Mouse (Mus musculus) embryo, embryonic 11.5 days (tissue): ENCODE results near the gene Mtcl1.
"Not testable (repeated sequence)": the region's sequence is repeated elsewhere in the genome, so short reads cannot be mapped to it uniquely, and the experiment has no call there.

Experiments used
- DNase-seq: peaks from one replicate; pipeline ENCODE4 v3.0.0-alpha.2; 2012; ENCODE audit warnings: low read depth, low spot score

The Mtcl1 gene

DNA sequence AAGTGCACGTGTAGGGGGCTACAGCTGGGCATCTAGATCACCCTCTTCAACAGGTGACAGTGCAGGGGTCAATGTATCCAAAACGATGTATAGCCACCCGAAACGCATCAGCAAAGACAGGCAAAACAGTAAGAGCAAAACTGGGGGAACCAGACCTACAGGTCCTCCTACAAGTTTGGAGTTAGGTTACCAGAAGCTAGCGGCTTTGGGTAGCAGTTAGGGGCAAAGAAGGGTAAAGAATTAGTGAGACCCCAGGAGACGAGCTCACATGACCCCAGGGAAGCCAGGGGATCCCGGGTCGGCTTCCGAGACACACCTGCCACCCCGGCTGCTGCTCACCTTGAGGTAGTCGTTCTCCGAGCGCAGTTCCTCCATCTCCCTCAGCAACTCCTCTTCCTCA lies 1.6 kb downstream of the Mtcl1 start:
- DNase-seq: no peak

DNA sequence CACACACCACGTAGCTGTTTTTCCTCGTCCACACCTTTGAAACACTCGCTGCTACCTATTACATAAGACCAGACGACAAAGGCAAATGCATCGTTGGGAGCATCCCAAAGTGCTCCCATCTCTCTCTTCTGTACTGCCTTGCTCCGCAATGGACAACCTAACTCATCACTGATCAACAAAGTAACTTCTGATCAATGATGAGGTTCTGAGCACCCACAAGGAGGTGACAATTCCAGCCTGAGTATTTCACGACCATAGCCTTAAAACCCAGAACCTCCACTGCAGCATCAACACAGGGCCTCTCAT lies 2.6 kb downstream of the Mtcl1 start:
- DNase-seq: no peak

GRCm38 (mm10) chr17:66446196-66447006 lies 3.1 kb downstream of the Mtcl1 start:
- DNase-seq: no peak

- DNase-seq: no peak
Measured at GRCm38 (mm10) chr17:66444059-66444700, 5.4 kb downstream of the Mtcl1 start.

- no peak for DNase-seq
Measured at GRCm38 (mm10) chr17:66439888-66440287, 9.7 kb downstream of the Mtcl1 start.

- DNase-seq: no peak
Measured at GRCm38 (mm10) chr17:66439051-66439753, 10.3 kb downstream of the Mtcl1 start.

GRCm38 (mm10) chr17:66438137-66438536 lies 11.4 kb downstream of the Mtcl1 start:
- no peak for DNase-seq

- DNase-seq: no peak
Measured at GRCm38 (mm10) chr17:66436811-66437210, 12.7 kb downstream of the Mtcl1 start.

DNA sequence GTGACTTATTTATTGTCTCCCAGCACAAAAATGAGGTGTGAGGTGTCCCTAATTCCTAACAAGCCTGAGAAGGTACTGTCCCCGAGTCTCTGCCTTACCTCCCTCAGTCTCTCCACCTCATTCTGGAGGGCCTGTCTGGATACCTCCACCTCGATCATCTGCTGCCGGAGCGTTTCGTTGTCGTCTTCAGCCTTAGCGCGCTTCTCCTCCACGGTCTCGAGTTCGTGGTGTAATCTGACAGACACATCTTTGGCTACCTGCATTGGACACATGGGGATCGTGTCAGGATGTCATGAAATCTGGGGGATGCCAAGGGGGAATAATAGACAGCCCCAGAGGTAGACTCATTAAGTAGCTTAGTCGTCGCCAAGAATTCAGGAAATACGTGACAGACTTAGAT lies 13.6 kb downstream of the Mtcl1 start:
- DNase-seq: no peak

- DNase-seq: no peak
Measured at GRCm38 (mm10) chr17:66435007-66435406, 14.5 kb downstream of the Mtcl1 start.

- no peak for DNase-seq
Measured at GRCm38 (mm10) chr17:66434566-66434965, 15.0 kb downstream of the Mtcl1 start.

- not testable (repeated sequence) for DNase-seq
Measured at GRCm38 (mm10) chr17:66424601-66425000, 24.9 kb downstream of the Mtcl1 start.

DNA sequence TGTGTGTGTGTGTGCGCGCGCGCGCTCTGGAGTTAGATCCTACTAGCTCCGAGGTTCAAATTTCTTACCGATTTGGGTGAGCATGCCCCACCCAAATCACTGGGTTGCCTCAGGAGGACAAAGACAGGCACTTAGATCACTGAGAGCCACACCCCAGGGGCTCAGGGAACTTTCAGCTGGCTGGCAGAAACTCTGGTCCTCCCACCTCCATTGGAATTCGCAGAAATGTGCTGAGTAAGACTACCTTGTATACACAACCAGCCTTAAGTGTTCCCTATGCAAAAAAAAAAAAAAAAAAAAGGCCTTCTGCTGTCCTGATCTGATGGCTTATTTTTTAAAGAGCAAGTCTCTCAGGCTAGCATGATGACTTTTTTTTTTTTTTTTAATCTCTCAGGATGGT lies 30.1 kb downstream of the Mtcl1 start:
- DNase-seq: no peak

GRCm38 (mm10) chr17:66417748-66418147 lies 31.8 kb downstream of the Mtcl1 start:
- no peak for DNase-seq

- DNase-seq: no peak
Measured at GRCm38 (mm10) chr17:66417329-66417728, 32.2 kb downstream of the Mtcl1 start.

DNA sequence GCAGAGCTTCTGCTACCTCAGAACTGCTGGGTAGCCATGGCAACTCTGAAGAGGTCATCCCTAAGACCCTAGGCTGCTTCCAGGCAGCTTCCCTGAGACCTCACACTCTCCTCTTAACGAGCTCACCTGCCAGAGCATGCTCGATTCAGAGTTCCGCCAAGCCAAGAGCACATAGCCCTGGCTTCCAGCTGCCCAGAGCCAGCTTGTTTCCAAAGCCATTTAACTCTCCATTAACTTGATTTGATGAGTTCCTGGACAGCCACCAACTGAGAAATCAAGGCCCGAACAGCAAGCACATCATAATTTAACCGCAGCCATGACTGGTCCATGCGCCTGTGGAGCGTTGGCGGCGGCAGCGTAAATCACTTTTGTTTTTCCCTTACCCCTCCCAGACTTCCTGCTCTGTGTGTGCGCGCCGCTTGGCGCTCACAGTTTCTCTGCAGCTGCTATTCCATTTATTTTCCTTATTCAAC lies 32.7 kb downstream of the Mtcl1 start:
- peak; percentile 68 for DNase-seq

GRCm38 (mm10) chr17:66416436-66416835 lies 33.1 kb downstream of the Mtcl1 start:
- DNase-seq: no peak

DNA sequence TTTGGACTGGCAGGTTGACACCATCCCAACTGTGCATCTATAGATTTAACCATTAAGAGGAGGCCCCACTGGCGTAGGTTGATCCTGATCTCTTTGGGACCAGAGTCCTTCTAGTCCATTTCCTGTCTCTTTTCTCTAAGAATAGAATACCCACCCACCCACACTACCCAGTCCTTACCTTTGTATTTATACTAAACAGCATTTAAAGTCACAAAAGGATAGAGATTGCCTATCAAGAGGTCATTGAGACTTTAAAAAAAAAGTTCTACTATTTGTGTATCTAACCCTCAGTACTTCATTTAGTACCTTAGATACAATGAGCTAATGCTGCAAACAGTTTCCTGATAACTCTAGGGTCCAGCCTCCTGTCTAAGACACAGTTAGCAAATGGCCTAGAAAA lies 35.2 kb downstream of the Mtcl1 start:
- no peak for DNase-seq

GRCm38 (mm10) chr17:66412155-66412970 lies 37.2 kb downstream of the Mtcl1 start:
- DNase-seq: no peak

DNA sequence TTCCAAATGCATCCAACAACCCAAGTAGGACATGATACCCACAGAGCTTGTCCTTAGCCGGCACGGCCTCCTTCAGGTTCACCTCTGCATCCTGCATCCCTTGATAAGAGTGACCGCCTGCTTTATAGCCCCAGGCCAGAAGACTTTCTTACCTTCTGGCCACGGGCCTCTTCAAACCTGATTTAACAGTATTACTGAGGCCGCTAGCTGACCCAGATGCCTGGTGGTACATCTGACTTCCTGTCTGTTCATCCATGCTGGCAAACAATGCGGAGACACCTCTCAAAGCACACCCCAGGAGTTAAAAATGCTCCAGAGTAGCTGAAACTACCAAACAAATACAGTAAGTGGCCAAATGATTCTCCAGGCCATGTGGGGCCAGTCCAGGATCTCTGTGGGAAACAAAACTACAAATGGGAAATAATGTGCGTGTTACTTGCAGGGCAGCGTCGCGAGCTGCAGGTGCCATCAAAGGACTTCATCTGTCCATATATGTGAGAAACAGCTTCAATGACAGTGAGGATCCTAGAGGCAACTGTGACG lies 38.6 kb downstream of the Mtcl1 start:
- DNase-seq: no peak

- DNase-seq: no peak
Measured at GRCm38 (mm10) chr17:66409070-66409605, 40.4 kb downstream of the Mtcl1 start.
